Mouse (Mus musculus): ENCODE measurements around the gene C1qbp.

DNA sequence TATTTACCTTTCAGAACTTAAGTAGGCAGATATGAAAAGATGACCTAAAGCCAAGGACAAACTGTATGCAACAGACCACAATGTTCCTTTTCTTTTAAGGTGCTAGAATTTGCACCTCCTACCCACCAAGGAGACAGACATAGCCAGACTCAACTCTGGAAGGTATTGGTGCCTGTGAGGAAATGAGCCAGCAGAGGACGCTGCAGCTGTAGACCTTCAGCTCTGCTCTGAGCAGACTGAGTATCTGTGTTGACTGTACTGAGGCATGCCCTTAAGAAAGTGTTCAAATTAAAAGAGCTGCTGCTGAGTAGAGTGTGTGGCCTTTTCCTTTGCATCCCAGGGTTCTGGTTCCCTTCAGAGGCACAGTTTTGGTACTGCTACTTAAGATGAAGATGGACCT is 40.2 kb downstream of the C1qbp start:
- no peak for TF ChIP-seq CTCF (IDR thresholded peaks at IDR 0.05)
- no peak for TF ChIP-seq EP300 (IDR thresholded peaks at IDR 0.05; ENCODE audit: insufficient read depth, low read depth, low read length)

Measured in heart, adult 2 months (tissue).